Mouse (Mus musculus) spleen, adult 18-20 months (tissue): ENCODE measurements around the gene Fam207a.

Experiments
- DNase-seq, 2 experiments: peaks; one replicate each; pipeline ENCODE4 v3.0.0; 2022; ENCODE audit warnings: mixed read lengths in 2 of 2

The Fam207a gene

GRCm38 (mm10) chr10:77515385-77516348, at the start of gene Fam207a:
TSS of gene Fam207a (minus strand) at chr10:77515785.
- peak; percentile 91 to 92 for DNase-seq

GRCm38 (mm10) chr10:77565005-77565404, 49.4 kb upstream of the Fam207a start:
- no peak for DNase-seq

- no peak for DNase-seq
Measured at GRCm38 (mm10) chr10:77561508-77561907, 45.9 kb upstream of the Fam207a start.

GRCm38 (mm10) chr10:77560830-77561229, 45.2 kb upstream of the Fam207a start:
- DNase-seq, result no peak

GRCm38 (mm10) chr10:77560090-77560489, 44.5 kb upstream of the Fam207a start:
- DNase-seq, result no peak

GRCm38 (mm10) chr10:77557641-77558040, 42.1 kb upstream of the Fam207a start:
- DNase-seq, result no peak

GRCm38 (mm10) chr10:77556631-77557030, 41.0 kb upstream of the Fam207a start:
- no peak for DNase-seq

- no peak for DNase-seq
Measured at GRCm38 (mm10) chr10:77554918-77555317, 39.3 kb upstream of the Fam207a start.

GRCm38 (mm10) chr10:77553285-77553684, 37.7 kb upstream of the Fam207a start:
- no peak for DNase-seq

- DNase-seq, result no peak
Measured at GRCm38 (mm10) chr10:77552162-77552561, 36.6 kb upstream of the Fam207a start.

GRCm38 (mm10) chr10:77550874-77551273, 35.3 kb upstream of the Fam207a start:
- DNase-seq, result no peak

GRCm38 (mm10) chr10:77548576-77548975, 33.0 kb upstream of the Fam207a start:
- DNase-seq, result no peak

- no peak for DNase-seq
Measured at GRCm38 (mm10) chr10:77544916-77545315, 29.3 kb upstream of the Fam207a start.

GRCm38 (mm10) chr10:77543226-77543625, 27.6 kb upstream of the Fam207a start:
- peak in 1 of 2 experiments; percentile 56 for DNase-seq

- DNase-seq, result no peak
Measured at GRCm38 (mm10) chr10:77541864-77542666, 26.5 kb upstream of the Fam207a start.

- DNase-seq, result no peak
Measured at GRCm38 (mm10) chr10:77540576-77541102, 25.1 kb upstream of the Fam207a start.

- no peak for DNase-seq
Measured at GRCm38 (mm10) chr10:77539320-77539945, 23.8 kb upstream of the Fam207a start.

GRCm38 (mm10) chr10:77537215-77538209, 21.9 kb upstream of the Fam207a start:
- no peak for DNase-seq

GRCm38 (mm10) chr10:77536727-77537126, 21.1 kb upstream of the Fam207a start:
- no peak for DNase-seq

GRCm38 (mm10) chr10:77532020-77532413, 16.4 kb upstream of the Fam207a start:
- DNase-seq, result no peak
